Mouse (Mus musculus) liver, adult 2 months (tissue): ENCODE measurements around the gene Napa.

Source experiments
- CTCF ChIP-seq: fragments of 200-500 bp; IDR thresholded peaks from 2 replicates; pipeline ENCODE4 v1.5.1; 2011; ENCODE audit warnings: low read depth, low read length, control low read depth
- POLR2A ChIP-seq: fragments of 200-500 bp; IDR thresholded peaks from 2 replicates; pipeline ENCODE4 v1.6.1; 2011; ENCODE audit warnings: low read length, control low read depth; ENCODE audit not compliant: insufficient read depth; ENCODE audit errors: extremely low read depth

- TF ChIP-seq CTCF (no peak), POLR2A (no peak)
Observed at GRCm38 (mm10) chr7:16049576-16049915, 48.7 kb upstream of the Napa start.
